Comparison of ENCODE assay signal across 21 mouse cellular contexts in genomic region chr11:6650519-6650918, GRCm38 (mm10). TPM values are rescaled to one million over a fixed set of nuclear protein-coding genes. Genes with fewer than 3 reads are reported as not detected.
"Had no signal": no experiment of that assay in that cellular context is flagged by ENCODE, and none has a peak within 500 bp of the region (broad histone marks: within the 10 kb centered on the region; RNA-seq: fewer than 3 reads in every experiment).

No protein-coding gene starts in this region.

- H3K4me2 ChIP-seq: limb, embryonic 12.5 days; liver, embryonic 13.5 days; lung, embryonic 15.5 days; midbrain, embryonic 12.5 days; neural tube, embryonic 15.5 days had no signal

- H3K36me3 ChIP-seq: limb, embryonic 12.5 days; liver, embryonic 13.5 days; lung, embryonic 15.5 days; midbrain, embryonic 12.5 days; neural tube, embryonic 15.5 days had no signal

- H3K27ac ChIP-seq: limb, embryonic 12.5 days; liver, embryonic 13.5 days; lung, embryonic 15.5 days; midbrain, embryonic 12.5 days; neural tube, embryonic 15.5 days; stomach, postnatal 0 days had no signal

- H3K9ac ChIP-seq: limb, embryonic 12.5 days; liver, embryonic 13.5 days; liver, postnatal 0 days; lung, embryonic 15.5 days; midbrain, embryonic 12.5 days; neural tube, embryonic 15.5 days had no signal

- H3K9me3 ChIP-seq: limb, embryonic 12.5 days; lung, embryonic 15.5 days; midbrain, embryonic 12.5 days; neural tube, embryonic 15.5 days had no signal

- ATAC-seq: liver, postnatal 0 days had no signal

- H3K4me1 ChIP-seq: limb, embryonic 12.5 days; liver, embryonic 13.5 days; lung, embryonic 15.5 days; midbrain, embryonic 12.5 days; neural tube, embryonic 15.5 days had no signal

- DNase-seq: kidney, adult 18-20 months; kidney, postnatal 36 days; layer of hippocampus, adult 9-11 months; layer of hippocampus, postnatal 36 days; liver; liver, embryonic 13.5 days; liver, postnatal 0 days; right cerebral cortex, adult 18-20 months had no signal

- H3K4me3 ChIP-seq: limb, embryonic 12.5 days; liver, embryonic 13.5 days; lung, embryonic 15.5 days; midbrain, embryonic 12.5 days; neural tube, embryonic 15.5 days had no signal

- H3K27me3 ChIP-seq: lung, embryonic 15.5 days; midbrain, embryonic 12.5 days; neural tube, embryonic 15.5 days had no signal

RNA-seq across cellular contexts. Expression of gene Ramp3, which starts 7.8 kb away (rescaled TPM):
- total RNA-seq: megakaryocyte-erythroid progenitor cell, adult 5-6 weeks had no signal
- polyA plus RNA-seq: liver, embryonic 13.5 days had no signal

RNA-seq across cellular contexts. Expression of gene Wap, which starts 12.1 kb away (rescaled TPM):
- total RNA-seq: layer of hippocampus, adult 18-20 months; layer of hippocampus, postnatal 36 days; left cerebral cortex, adult 8-10 months; left cerebral cortex, postnatal 36 days; megakaryocyte-erythroid progenitor cell, adult 5-6 weeks; midbrain, postnatal 0 days had no signal
- polyA plus RNA-seq: intestine, embryonic 14.5 days; kidney, embryonic 14.5 days; limb, embryonic 12.5 days; liver, embryonic 13.5 days; liver, postnatal 0 days; lung, embryonic 15.5 days; midbrain, embryonic 12.5 days; midbrain, postnatal 0 days; neural tube, embryonic 11.5 days; neural tube, embryonic 15.5 days had no signal

RNA-seq across cellular contexts. Expression of gene Nacad, which starts 44.7 kb away (rescaled TPM):
- total RNA-seq: megakaryocyte-erythroid progenitor cell, adult 5-6 weeks had no signal
